Mouse (Mus musculus) liver, adult 2 months (tissue): Measurements from ENCODE around the gene Neurl1b. TPM values are rescaled to one million over a fixed set of nuclear protein-coding genes. Genes with fewer than 3 reads are reported as not detected.

Experiments
- DNase-seq: peaks from one replicate; pipeline ENCODE4 v3.0.0-alpha.2; 2011; ENCODE audit warnings: low read depth, low spot score; ENCODE audit errors: extremely low read depth
- H3K27ac ChIP-seq: fragments of 200-500 bp; replicated peaks from 2 replicates; pipeline ENCODE4 v1.5.1; 2012; ENCODE audit warnings: low read depth, mild to moderate bottlenecking, control low read depth, inconsistent platforms, low read length; ENCODE audit not compliant: insufficient read depth
- H3K27me3 ChIP-seq: fragments of 200-500 bp; 2 replicates; pipeline ENCODE4 v1.6.1; 2012; ENCODE audit warnings: mild to moderate bottlenecking, moderate library complexity, low read length, inconsistent platforms; ENCODE audit not compliant: control insufficient read depth, insufficient read depth
- H3K36me3 ChIP-seq: fragments of 200-500 bp; 2 replicates; pipeline ENCODE4 v1.6.1; 2012; ENCODE audit warnings: low read length, inconsistent platforms; ENCODE audit not compliant: control insufficient read depth, insufficient read depth
- H3K4me1 ChIP-seq: fragments of 200-500 bp; 2 replicates; pipeline ENCODE4 v1.6.1; 2011; ENCODE audit warnings: low read length; ENCODE audit not compliant: control insufficient read depth, insufficient read depth
- H3K4me3 ChIP-seq: fragments of 200-500 bp; 2 replicates; pipeline ENCODE4 v1.5.1; 2011; ENCODE audit warnings: low read depth, mild to moderate bottlenecking, control low read depth, low read length, moderate library complexity; ENCODE audit not compliant: insufficient read depth
- H3K79me2 ChIP-seq: fragments of 200-500 bp; 2 replicates; pipeline ENCODE4 v1.6.1; 2012; ENCODE audit warnings: inconsistent platforms, mild to moderate bottlenecking, low read length, moderate library complexity; ENCODE audit not compliant: control insufficient read depth, insufficient read depth
- H3K9ac ChIP-seq: fragments of 200-500 bp; 2 replicates; pipeline ENCODE4 v1.6.1; 2012; ENCODE audit warnings: low read depth, mild to moderate bottlenecking, control low read depth, inconsistent platforms, low read length
- CTCF ChIP-seq: fragments of 200-500 bp; IDR thresholded peaks from 2 replicates; pipeline ENCODE4 v1.5.1; 2011; ENCODE audit warnings: low read depth, low read length, control low read depth
- POLR2A ChIP-seq: fragments of 200-500 bp; IDR thresholded peaks from 2 replicates; pipeline ENCODE4 v1.6.1; 2011; ENCODE audit warnings: low read length, control low read depth; ENCODE audit not compliant: insufficient read depth; ENCODE audit errors: extremely low read depth
- WGBS: fragments of 180-500 bp; shearing (Covaris S2); methylation state at CpG from one replicate; pipeline ENCODE4 v1.1.7; 2018; 5-methylcytosine and 5-hydroxymethylcytosine counted together
- polyA plus RNA-seq: library from polyadenylated mRNA; depleted of rRNA; stranded (reverse); fragments of >200 nt; gene quantifications from 2 replicates; pipeline ENCODE4 v1.2.3, GENCODE M21; 2012
- total RNA-seq: library from RNA; depleted of rRNA; stranded (reverse); fragments of >200 nt; gene quantifications from 2 replicates; pipeline ENCODE4 v1.2.3, GENCODE M21; 2014

Neurl1b gene
- total and polyA plus RNA-seq, 2 experiments, result 0.46 to 0.57 TPM

DNA sequence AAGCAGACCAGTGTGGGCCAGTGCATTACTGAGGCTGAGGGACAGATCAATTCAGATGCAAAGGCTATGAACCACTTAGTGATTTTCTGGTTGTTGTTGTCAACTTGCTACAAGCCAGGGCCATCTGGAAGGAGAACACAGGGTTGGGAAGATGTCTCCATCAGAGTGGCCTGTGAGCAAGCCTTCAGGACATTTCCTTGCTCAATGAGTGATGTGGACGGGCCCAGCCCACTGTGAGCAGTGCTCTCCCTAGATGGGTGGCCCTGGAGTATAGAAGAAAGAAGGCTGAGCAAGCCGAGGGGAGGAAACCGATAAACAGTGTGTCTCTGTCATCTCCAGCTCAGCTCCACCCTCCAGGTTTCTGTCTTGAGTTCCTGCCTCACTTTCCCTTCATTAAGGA lies 34.8 kb downstream of the Neurl1b start:
- no peak for TF ChIP-seq POLR2A
- 80% methylated on average over 3 of the region's 3 CpGs for WGBS
- H3K79me2 ChIP-seq, result no peaks in the 10 kb centered on the region
- no peaks in the 10 kb centered on the region for H3K36me3 ChIP-seq
- no peaks in the 10 kb centered on the region for H3K27me3 ChIP-seq
- no peak overlapping the region for H3K9ac ChIP-seq
- H3K4me1 ChIP-seq, result 0 out of 2 replicates have a peak, but pooled peaks cover 2% of the 10 kb centered on the region
- DNase-seq, result no peak
- H3K4me3 ChIP-seq, result no peak overlapping the region
- H3K27ac ChIP-seq, result no peak overlapping the region

DNA sequence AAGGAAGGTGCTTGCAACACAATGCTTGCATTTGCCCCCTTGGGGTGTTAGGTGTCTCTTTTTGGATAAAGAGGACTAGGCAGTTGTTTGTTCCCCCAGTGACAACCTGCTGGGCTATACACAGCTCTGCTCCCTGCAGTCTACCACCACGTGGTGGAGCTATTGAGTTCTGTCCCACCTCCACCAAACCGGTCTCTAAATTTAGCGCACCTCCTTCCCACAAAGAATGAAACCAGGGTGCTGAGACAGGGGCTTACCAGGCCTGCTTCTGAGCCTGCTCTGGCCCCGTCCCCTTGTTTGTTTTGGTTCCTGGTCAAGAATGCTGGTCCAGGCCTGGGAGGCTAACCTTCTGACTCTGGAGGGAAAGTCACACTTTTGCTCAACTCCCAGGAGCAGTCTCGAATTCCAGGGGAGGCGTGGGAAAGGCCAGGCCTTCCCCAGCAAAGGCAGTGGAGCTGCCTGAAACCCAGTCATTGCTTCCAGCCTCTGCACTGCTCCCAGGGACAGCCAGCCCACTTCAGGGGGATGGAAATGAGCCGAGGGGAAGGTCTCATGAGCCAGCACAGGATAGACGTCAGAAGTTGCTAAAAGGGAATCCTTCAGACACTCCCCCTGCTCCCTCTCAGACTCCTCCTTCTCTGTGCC lies 37.1 kb downstream of the Neurl1b start:
- H3K9ac ChIP-seq, result no peak overlapping the region
- H3K27me3 ChIP-seq, result no peaks in the 10 kb centered on the region
- TF ChIP-seq CTCF (peak; percentile 71), POLR2A (no peak)
- 28% methylated on average over 8 of the region's 8 CpGs for WGBS
- 0 out of 2 replicates have a peak, but pooled peaks cover 2% of the 10 kb centered on the region for H3K4me1 ChIP-seq
- no peaks in the 10 kb centered on the region for H3K36me3 ChIP-seq
- no peak overlapping the region for H3K27ac ChIP-seq
- H3K79me2 ChIP-seq, result no peaks in the 10 kb centered on the region
- DNase-seq, result peak; percentile 44
- H3K4me3 ChIP-seq, result no peak overlapping the region

DNA sequence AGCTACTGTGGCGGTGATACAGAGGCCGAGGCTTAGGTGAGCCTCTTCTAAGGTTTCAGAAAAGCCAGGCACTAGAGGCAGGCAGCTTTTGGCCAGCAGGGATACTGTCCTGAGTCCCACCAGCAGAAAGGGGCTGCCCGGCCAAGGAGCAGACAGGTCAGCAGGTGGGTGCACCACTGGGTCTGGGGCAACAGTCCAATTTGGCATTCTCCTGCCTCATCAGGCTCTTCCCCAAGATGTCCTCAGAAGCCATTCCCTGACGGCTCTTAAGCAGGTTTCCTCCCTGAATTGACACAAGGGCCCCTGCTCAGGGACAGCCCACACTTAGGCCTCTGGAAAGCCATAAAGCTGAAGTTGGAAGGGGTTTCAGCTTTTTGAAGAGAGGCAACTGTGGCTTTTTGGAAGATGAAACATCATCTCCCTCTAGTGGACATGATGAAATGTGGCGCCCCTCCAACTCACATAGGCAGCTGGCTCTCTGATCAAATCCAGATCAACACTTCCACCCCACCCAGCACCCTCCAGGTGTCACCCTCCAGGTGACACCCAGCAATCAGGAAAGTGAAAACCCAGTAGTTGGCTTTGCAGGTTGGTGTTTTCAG lies 37.8 kb downstream of the Neurl1b start:
- DNase-seq, result peak; percentile 42

DNA sequence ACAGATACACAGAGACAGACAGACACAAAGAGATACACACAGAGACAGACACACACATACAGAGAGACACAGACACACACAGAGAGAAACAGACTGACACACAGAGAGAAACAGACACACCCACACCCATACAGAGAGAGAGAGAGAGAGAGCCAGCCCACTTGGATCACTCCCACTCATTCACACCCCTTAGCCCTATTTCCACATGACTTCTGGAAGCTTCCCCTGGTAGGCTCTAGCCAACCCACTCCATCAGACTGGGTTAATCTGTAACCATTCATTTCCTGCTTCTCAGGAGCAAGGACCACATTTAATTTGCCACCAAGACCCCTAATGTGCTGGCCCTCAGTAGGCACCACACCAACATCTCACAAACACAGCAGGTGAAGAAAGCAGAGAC lies 42.9 kb downstream of the Neurl1b start:
- Histone ChIP-seq H3K4me1 (0 out of 2 replicates have a peak, but pooled peaks cover 2% of the 10 kb centered on the region), H3K79me2 (no peaks in the 10 kb centered on the region), H3K36me3 (no peaks in the 10 kb centered on the region), H3K27me3 (no peaks in the 10 kb centered on the region), H3K9ac (no peak overlapping the region), H3K4me3 (no peak overlapping the region), H3K27ac (no peak overlapping the region)
- peak; percentile 30 for DNase-seq
- TF ChIP-seq CTCF (no peak), POLR2A (no peak)

More for the DNA sequence above, 37.8 kb downstream of the Neurl1b start:
- Histone ChIP-seq H3K27me3 (no peaks in the 10 kb centered on the region), H3K9ac (no peak overlapping the region), H3K79me2 (no peaks in the 10 kb centered on the region), H3K27ac (no peak overlapping the region), H3K4me3 (no peak overlapping the region), H3K4me1 (0 out of 2 replicates have a peak, but pooled peaks cover 2% of the 10 kb centered on the region), H3K36me3 (no peaks in the 10 kb centered on the region)
- TF ChIP-seq POLR2A (no peak), CTCF (peak; percentile 44)
- 59% methylated on average over 5 of the region's 5 CpGs for WGBS

DNA sequence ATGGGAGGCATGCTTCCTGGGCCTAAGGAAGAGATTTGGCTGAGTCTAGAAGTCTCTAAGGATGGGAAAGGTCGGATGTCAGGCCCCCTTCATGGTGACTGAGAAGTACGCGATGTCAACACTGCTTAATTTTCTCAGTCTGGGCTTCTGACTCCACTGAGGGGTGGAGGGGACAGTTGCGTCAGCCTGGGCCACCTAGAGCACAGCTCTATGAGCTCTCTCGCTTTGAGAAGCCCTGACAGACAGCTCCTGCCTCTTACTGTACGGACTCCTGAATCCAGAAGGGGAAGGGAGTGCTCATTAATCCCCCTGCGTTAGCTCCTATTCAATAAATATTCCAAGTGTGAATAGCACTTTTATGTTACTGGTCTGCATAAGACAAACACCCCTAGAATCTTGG lies 43.4 kb downstream of the Neurl1b start:
- Histone ChIP-seq H3K79me2 (no peaks in the 10 kb centered on the region), H3K4me3 (no peak overlapping the region), H3K9ac (no peak overlapping the region), H3K27ac (no peak overlapping the region), H3K4me1 (0 out of 2 replicates have a peak, but pooled peaks cover 2% of the 10 kb centered on the region), H3K36me3 (no peaks in the 10 kb centered on the region), H3K27me3 (no peaks in the 10 kb centered on the region)
- TF ChIP-seq CTCF, result no peak
- TF ChIP-seq POLR2A, result no peak
- DNase-seq, result no peak
- WGBS, result 73% methylated on average over 7 of the region's 7 CpGs

DNA sequence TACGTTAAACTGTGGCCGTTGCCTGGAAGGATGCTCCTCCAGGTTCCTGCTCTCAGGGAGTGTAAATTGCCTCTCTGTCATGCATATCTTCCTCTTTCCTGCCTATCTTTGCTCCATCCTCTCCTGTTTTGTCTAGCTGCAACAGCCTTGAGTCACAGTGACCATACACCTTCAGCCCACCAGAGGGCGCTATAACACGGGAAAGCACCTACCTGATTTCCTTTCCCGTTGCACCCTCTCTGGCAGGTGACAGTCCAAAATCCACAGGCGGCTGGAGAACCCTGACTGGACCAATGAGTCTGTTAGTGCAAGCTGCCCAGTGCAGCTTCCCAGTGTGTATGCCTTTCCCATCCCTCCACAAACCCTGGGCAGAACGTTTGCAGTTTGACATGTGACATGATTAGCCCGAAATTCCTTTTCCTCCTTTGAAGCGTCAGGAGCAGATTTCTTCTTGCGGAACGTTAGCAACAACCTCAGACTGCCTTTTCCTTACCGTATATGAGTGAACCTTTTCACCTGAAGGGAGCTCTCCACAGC lies 48.1 kb downstream of the Neurl1b start:
- no peaks in the 10 kb centered on the region for H3K79me2 ChIP-seq
- no peaks in the 10 kb centered on the region for H3K27me3 ChIP-seq
- WGBS, result 32% methylated on average over 12 of the region's 12 CpGs
- H3K27ac ChIP-seq, result no peak overlapping the region
- TF ChIP-seq CTCF (peak; percentile 83), POLR2A (no peak)
- H3K4me1 ChIP-seq, result 0 out of 2 replicates have a peak, but pooled peaks cover 13% of the 10 kb centered on the region
- H3K36me3 ChIP-seq, result no peaks in the 10 kb centered on the region
- no peak overlapping the region for H3K4me3 ChIP-seq
- H3K9ac ChIP-seq, result no peak overlapping the region
- peak; percentile 71 for DNase-seq
